Mouse (Mus musculus) urinary bladder, postnatal 4 days (tissue): ENCODE results near the gene Rin2.
A peak's percentile ranks its signal among the peaks of the same experiment; 100 is the strongest.

ENCODE experiments used
- DNase-seq, 2 experiments: peaks; one replicate each; pipeline ENCODE4 v3.0.0; 2021 to 2022; ENCODE audit warnings: low spot score in 2 of 2

The Rin2 gene

DNA sequence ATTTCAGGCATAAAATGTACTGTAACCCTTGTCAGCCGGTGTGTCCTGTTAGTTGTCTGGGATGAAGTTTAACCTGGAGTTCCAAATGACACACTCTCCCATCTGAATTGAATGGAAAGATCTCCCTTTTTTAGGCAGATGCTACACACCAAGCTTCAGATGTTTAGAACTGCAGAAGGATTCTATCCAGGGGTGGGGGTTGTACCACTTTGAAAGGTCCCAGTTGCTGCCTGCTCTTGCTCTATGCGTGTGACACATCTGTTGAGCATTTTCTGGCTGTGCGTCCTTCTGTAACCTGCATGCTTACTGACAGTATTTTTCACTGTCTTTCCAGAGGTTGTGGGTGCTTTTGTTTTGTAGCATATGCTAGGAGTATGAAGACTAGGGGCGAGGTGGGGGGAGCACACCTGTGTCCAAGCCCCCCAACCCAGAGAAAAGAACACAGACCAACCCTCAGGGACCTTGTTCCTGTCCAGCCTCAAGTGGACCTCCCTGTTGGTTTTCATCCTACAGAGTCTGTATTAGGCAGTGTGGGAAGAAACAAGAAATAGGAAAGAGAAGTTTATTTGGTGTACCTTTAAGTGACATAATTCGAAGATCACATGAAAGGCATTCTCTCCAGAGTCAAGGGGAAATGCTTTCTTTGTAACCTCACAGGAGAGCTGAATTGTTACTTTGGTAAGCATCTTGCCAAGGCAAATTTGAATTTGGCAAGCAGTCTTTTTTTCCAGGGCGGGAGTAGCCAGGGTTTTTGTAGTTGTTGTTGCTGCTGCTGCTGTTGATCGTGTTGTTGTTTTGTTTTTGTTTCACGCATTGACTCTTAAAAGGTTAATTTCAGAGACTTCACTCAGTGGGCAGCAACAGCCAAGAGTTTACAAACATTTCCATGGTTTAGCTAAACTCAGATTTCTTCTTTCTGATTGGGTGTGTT, 186.4 kb downstream of the Rin2 start:
- DNase-seq: no peak

DNA sequence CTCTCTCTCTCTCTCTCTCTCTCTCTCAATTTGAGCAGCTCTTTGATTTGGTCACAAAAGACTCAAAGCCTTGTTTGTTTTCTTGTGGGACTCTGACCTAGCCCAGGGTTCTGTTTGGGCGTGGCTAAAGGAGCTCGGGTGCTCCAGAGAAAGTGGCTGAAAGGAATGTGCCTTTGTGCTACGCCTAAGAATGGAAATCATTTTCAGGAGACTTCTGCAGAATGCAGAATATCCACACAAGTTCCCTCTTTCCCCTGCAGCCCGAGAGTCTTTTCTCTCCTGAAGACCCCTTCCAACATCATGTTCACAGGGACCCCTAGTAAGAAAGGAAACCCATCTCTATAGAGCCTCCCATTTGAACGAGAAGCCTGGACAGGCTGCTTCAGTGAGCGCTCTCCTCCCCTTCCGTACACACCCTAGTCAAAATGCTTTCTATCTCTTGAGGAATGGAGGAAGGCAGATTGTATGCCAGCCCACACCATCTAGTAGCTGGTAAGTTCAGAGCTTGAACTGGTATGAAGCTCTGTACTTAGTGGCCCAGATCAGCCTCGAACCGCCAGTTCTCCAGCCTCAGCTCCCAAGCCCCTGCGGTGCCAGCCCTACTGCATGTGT, 187.3 kb downstream of the Rin2 start:
- no peak for DNase-seq

DNA sequence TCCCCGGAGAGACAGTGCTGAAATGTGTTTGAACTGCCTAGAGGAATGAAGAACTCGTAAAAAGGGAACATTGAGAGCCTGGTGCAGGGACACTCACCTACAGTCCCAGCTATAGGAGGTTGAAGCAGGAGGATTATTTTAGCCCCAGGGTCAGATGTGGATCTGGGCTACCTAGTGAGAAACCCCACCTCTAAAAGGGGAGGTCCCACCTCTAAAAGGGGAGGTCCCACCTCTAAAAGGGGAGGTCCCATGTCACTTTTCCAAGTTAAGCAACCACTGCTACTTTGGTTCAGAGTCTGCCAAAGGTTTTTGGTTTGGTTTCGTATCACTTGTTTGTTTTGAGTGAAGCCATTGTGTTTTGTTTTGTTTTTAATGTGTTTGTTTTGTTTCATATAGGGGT, 190.3 kb downstream of the Rin2 start:
- DNase-seq: no peak

DNA sequence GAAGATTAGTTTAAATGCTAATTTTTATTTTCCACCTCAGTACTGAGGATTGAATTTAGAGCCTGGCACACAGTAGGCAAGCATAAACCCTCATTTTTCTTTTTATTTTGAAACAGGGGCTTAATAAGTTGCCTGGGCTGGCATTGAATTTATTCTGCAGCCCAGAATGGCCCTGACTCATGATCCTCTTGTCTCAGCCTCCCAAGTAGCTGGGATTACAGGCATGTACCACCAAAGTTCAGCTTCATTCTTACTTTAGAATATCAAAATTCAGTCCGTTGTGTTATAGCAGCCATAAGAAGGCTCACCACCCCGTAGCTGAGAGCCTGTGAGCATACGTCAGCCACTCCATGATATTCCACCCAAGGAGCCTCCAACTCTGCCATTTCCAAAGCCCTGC, 191.2 kb downstream of the Rin2 start:
- no peak for DNase-seq

DNA sequence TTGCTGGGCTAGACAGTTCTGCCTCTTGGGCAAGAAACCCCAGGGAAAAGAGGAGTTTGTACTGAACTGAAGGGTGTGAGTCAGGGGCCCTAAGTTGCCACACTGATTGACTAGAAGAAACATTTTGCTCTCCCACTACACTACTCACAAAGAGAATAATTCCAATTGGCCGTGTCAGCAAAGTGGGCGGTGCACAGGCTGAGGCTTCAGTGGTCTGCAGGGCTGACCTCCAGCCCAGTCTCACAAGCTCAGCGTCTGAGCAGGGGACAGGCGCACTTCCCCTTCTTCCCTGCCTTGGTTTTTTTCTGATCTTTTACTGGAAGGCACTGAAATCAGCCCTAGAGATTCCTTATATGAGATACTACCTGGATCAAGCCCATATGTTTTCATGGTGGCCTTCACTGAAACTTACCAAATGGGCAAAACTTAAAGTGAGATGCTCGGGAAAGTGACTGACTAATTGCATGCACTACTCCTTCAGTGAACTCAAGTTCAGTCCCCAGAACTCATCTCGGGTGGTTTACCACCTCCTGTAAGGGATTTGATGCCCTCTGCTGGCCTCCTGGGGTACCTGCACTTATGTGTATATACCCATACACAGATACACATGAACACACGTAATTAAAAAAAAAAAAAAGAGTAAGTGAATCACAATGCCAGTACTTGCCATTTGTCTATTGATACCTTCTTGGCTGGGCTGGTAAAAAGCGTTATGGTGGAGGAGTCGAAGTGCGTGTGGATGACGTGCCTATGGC, 191.9 kb downstream of the Rin2 start:
- DNase-seq: no peak

GRCm38 (mm10) chr2:145871308-145871707, 196.3 kb downstream of the Rin2 start:
- no peak for DNase-seq

DNA sequence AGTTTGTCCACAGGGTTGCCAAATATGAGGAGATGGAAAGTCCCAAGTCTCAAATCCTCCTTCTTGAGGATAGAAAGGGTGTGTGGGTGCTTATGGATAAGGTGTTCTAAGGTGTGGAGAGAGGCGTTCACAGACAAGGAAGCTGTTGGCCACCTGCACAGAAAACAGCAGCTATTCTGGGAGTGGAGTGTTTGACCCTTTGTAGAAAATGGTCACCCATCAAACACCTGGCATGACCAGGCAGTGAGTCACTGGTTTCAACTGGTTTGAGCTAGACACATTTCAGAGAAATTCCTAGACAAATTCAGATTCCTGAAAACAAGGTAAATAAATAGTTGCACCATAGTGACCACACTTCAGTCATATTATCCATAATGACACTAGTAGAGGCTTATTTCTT, 197.1 kb downstream of the Rin2 start:
- no peak for DNase-seq

GRCm38 (mm10) chr2:145873953-145874352, 198.9 kb downstream of the Rin2 start:
- DNase-seq: no peak

DNA sequence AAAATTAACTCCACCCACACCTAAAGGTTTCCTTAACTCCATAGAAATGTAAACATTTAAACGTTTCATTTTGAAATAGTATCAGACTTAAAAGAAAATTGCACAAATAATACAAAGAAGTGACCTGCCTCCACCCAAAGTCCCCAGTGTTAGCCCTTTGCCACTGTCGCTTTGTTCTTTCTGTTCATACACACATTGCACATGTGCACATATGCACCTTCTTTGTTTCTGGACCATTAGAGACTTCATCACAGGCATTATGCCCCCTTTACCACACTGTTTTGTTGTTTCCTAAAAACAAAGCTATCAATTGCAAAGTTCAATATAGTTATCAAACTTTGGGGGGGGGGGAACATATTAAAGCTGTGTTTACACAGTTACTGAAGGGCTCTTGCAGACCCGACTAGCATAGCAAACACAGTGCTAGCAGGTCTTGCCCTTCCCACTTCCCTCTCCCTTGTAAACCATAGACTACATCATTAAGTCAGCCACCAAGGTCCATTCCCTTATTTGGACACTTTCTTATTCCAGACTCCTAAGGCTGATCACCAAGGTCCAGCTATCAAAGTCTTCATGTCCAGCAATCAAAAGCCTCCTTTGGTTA, 200.0 kb downstream of the Rin2 start:
- no peak for DNase-seq

DNA sequence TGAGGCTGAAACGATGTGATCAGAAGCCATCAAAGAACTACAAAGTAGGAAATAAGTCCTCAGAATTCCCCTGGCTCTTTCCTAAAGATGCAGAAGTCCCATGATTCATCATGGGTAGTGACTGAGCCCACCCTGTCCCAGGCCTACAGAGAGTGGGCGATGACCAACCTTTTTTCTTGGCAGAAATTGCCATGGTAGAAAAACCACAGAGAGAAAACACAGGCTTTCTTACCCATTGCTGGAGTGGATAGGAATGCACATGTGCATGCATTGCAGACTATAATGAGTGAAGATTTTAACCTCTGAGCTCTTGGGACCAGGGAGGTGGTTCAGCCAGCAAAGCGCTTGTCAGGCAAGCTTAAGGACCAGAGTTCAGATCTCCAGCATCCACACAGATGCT, 202.2 kb downstream of the Rin2 start:
- DNase-seq: no peak

- no peak for DNase-seq
Measured at GRCm38 (mm10) chr2:145880887-145881747, 206.1 kb downstream of the Rin2 start.

GRCm38 (mm10) chr2:145881932-145882331, 206.9 kb downstream of the Rin2 start:
- DNase-seq: no peak

GRCm38 (mm10) chr2:145882398-145882797, 207.4 kb downstream of the Rin2 start:
- no peak for DNase-seq

- DNase-seq: no peak
Measured at GRCm38 (mm10) chr2:145884036-145884912, 209.3 kb downstream of the Rin2 start.

- DNase-seq: no peak
Measured at GRCm38 (mm10) chr2:145884913-145885785, 210.1 kb downstream of the Rin2 start.

DNA sequence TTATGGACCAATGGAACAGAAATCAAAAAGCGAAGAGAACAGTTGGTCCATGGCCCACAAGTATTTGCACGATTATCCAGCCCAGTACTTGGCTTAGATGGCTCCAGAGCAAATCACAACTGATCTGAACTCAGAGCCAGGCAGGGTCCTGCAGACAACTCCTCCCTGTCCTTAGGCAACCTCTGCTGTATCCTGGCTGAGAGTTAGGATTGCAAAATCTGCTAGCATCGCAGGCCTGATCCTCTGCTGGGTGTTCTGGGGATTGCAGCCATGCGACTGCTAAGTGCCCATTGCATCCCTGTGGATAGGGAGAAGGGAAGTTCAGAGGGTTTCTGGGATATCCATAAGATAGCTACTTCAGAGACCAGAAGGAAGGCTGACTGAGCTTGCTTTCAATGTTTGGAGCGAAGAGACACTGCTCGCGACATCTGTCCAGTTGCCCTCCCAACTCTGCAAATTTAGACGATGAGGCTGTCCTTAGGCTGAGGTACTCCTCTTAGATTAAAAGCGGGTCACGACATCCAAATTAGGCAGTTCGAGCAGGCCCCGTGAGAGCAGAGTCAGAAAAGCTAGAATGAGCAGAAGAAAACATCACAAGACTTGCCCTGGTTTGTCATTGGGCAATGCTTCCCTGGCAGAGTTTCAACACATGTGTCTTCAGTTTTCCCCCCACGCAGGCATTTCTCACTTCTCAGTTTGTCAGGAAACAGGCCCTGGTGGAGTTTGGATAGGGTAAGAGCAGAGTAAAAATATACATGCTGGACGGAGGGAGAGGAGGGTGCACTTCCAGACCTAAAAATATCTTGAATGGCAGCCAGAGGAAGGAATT, 213.1 kb downstream of the Rin2 start:
- DNase-seq: peak in 1 of 2 experiments; percentile 38

DNA sequence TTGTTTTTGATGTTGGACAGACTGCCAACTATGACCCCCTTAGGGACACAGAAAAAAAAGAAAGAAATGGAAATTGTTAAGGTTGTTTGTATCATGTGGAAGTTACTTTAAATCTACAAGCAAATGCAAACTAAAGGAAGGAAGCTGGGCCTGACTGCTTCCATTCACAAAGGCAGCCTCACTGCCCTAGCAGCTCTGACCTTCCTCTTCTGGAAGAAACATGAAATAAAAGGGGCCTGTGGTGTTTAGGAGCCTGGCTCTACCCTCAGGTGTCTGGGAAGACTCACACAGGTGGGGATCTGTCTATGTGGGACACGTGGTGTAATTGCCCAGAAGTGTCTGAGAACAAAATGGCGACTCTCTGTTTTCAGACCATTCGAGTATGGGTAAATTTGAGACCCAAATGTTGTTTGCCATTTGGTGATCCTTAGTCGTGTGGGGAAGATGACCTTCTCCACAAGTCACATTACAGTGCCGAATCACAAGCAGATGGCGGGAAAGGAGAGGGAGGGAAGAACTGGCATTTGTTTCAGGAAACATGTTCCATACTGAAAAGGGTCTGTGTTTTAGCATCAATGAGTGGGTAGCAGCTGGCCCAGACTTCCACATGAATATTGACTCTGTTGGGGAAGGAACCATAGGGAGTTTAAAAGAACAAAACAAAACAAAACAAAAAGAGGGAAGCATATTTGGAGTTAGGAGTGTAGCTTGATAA, 213.9 kb downstream of the Rin2 start:
- no peak for DNase-seq

DNA sequence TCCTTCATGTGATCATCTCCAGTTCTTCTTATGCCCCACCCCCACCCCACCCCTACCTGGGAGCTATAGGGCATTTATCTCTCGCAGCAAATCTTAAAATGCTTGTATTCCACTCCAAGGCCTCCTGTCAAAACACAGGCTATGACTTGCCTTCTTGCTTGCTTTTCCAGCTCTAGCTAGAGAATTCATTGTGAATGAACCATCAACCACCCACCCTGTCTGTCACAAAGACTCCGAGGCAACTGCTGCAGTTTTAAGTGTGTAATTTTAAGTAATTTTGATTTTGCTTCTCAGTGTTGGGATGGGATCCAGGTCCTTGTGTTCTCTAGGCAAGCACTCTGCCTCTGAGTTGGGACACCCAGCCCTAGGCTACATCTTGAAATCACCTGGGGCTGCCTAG, 215.6 kb downstream of the Rin2 start:
- DNase-seq: no peak
